Mouse (Mus musculus) NIH3T3 (cell line): Measurements from ENCODE around the gene H2afx.
"Not testable (repeated sequence)": the region's sequence is repeated elsewhere in the genome, so short reads cannot be mapped to it uniquely, and the experiment has no call there.

Source experiments
- DNase-seq: peaks from one replicate; pipeline ENCODE4 v3.0.0-alpha.2; 2012; ENCODE audit warnings: low read depth

Gene H2afx

DNA sequence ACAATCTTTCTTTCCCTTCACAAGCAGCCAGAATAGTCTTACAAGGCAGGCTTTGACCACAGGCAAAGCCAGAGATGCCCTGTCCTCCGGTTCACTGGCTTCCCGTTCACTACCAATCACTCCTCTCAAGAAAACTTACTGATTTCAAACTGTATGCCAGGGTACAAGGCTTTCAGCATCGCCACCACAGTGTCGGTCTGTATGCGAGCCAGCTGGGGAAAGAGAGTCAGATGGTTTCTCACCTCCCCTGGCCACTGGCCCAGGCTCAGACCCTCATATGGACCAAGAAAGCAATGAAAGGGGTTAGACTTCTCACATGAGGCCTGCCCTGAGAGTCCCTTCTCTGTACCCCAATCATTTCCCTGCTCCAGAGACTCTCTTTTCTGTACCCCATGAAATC lies 7.0 kb downstream of the H2afx start:
- no peak for DNase-seq

DNA sequence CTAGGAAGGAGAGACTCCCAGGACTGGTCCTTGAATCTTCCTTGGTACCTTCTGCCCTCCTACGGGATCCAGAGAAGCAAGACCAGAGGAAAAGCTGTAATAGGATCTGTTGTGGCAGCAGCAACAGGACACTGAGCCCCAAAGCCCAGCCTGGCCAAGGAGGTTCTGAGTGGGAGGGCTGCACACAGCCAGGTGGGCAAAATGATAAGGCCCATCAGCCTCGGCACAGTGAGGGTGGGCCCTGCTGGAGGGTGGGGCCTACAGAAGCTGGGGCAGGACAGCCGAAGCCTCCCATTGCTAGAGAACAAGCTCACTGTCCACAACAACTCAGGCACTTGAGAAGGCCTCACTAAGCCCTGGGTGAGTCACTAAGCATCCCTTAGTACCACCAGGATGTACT lies 7.7 kb downstream of the H2afx start:
- DNase-seq: no peak

DNA sequence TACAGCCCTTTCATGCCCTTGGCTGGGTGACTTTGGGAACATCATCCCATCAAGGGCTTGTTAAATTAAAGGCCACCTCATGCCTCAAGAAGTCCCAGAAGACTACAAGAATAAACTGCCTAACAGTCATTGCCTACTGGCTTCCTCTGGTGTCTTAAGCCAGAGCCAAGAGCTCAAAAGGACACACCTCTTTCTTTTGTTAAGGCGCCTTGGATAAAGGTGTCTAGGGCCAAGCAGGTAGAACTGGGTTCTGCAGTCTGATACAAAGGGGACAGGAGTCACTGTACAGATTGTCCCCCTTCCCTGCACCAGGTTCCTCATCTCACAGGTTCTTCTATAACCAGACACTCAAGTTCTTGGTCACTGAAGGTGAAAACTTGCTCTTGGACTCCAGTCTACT lies 8.1 kb downstream of the H2afx start:
- no peak for DNase-seq

DNA sequence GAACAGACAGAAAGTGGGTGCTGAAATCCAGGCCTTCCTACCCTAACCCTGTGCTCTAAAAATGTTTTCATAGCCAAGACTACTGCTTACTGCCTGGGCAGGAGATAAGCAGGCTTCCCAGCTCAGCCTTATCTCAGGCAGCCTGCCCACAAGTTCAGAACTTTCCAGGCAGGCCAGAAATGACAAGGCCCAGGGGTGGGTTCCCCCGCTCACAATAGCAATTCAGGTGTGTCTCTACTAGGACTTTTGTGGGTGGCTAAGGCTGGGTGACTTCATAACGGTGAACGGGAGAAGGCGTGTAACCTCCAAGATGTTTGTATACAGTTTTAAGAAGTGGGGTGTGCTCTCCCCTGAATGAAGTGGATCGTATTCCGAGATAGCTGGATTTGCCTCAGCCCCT lies 8.8 kb downstream of the H2afx start:
- peak; percentile 36 for DNase-seq

DNA sequence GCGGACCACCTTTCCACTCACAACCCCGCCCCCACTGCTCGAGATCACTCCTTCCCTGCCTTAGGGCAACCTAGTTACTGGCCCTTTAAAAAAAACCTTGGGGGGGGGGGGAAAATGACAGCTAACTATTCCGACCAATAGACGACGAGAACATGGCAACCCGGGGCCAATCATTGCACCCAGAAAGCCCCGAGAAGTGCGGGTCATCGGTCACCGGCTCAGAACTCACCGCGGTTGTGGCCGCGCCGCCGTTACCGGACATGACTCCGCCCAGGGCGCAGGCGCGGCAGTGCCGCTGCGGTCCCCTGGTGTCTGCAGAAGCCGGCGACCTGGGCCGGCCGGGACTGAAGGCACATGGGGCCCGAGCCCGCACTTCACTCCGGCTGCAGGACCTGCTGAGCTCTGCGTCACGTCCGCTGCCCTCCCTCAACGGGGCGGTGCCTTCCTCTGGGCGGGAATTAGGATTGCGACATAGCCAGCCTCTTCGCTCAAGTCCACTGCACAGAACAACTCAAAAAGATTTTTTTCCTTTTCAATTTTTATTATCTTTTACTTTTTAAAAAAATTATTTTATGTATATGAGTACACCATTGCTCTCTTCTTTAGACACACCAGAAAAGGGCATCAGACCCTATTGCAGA lies 9.4 kb downstream of the H2afx start, which contains the start of gene Hmbs:
Hmbs (minus strand) TSS at position 448 of the 641 bp plus-strand sequence.
- peak; percentile 92 for DNase-seq

DNA sequence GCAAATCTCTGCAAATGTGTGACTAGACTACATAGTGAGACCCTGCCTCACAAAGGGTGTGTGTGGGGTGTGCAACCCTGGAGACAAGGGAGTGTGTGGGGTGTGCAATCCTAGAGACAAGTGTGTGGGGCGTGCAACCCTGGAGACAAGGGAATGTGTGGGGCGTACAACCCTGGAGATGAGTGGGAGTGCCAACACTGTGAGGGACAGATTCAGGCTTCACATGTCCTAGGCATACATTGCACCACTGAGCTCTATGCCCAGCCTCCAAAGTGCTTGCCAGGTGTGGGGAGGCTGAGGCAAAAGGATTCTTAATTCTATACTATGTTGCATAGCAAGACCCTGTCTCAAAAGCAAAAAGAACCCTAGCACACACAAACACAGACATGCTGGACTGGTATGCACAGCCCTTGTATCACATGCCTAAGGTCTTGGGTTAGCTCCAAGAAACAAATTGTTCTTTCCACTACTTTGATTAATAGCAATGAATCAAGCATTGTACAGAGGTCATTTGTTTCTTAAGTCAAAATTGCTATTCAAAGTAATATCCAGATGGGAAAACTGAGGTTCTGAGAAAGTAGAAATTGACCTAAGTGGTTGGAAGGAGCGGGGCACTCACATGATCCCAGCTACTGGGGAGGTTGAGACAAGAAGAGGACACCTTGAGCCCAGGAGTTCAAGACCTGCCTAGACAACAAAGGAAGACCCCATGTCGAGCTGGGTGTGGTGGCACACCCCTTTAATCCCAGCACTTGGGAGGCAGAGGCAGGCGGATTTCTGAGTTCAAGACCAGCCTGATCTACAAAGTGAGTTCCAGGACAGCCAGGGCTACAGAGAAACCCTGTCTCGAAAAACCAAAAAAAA lies 11.3 kb downstream of the H2afx start:
- no peak for DNase-seq

DNA sequence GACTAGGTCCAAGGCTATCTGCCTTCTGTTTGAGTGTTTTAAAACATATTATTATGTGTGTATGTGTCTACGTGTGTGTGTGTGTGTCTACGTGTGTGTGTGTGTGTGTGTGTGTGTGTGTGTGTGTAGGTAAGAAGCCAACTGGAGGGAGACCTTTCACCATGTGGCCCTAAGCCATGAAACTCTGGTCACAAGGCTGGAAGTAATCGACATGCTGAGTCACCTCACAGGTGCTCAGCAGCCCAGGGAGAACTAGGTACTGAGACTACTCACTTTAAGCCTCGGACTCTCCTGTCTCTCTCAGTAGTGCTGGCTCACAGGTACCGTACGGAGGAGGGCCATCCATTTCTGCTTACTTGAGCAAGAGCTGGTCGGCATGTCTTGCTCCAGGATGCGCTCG lies 12.7 kb downstream of the H2afx start:
- no peak for DNase-seq

DNA sequence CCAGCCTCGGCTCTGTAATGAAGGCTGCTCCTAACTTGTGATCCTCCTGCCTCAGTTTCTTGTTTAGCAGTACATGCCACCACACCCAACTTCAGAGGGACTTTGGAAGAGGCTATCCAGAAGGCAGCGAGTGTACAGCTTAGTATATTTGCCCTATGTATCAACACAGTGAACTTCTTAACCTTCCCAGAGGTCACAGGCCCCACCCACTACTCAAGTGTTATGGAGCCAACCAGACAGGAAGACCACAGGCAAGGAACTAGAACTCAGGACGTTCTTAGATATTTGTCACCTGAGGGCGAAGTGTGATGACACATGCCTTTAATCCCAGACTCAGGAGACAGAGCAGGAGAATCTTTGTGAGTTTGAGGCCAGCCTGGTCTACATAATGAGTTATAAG lies 13.1 kb downstream of the H2afx start:
- DNase-seq: no peak

DNA sequence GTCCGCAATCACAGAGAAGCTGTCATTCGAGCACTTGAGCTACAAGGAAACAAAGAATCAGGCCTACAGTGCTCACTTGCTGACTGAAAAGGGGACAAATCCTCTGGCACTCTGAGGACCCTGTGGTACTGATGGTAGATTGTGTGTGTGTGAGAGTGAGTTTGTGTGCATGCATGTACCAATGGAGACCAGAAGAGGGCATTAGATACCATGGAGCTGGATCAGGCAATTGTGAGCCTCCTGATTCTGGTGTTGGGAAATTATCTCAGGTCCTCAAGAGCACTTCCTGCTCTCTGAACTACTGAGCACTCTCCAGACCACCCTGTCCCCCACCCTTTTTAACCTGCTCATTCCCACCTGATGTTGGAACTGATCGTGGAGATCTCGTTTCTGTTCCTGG lies 14.1 kb downstream of the H2afx start:
- no peak for DNase-seq

DNA sequence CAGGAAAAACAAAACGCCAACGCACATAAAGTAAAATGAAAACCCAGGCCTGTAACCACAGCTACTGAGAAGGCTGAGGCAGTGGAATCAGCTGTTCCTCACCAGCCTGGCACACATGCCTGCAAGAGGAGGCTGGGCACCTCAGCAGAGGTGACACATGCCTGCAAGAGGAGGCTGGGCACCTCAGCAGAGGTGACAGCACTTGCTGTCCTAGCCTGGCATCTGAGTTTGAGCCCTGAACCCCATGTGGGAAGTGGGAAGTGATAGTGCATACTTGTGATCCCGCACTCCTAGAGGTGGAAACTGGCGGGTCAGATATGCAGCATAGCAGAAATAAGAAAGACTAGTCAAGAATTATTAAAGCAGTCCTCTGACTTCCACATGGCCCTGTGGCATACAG lies 16.9 kb downstream of the H2afx start:
- no peak for DNase-seq

DNA sequence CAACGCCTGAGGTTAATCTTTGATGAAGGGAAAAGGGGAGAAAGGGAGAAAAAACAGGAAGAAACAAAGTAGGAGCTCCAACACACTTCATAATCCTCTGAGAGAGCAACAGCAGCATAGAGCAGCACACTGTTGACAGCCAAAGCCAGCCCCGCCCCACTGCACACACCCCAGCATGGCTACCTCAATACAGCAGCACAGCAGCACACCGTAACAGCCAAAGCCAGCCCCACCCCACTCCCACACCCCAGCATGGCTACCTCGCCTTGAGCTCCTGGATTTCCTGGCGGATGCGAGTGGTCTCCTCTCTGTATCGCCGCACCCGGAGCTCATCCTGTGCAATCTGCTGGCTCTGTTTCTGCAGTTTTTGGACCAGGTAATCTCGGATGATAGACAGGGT lies 17.8 kb downstream of the H2afx start:
- no peak for DNase-seq

DNA sequence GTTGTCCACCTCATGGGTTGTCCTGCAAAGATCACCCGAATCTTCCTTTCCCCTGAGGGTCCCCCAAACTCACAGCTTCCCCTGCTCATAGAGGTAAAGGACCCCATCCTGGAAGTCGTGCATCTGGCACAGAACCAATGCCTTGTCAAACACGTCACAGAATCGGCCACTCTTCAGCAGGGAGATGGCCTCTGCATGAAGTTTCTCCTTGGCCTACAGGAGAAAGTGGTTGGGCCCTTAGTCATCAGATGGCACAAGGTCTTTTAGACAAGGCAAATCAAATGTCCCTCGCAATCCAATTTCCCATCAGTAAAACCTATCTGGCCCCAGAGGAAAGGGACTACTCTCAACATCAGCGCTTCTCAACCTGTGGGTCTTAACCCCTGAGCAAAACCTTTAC lies 18.6 kb downstream of the H2afx start:
- DNase-seq: no peak

DNA sequence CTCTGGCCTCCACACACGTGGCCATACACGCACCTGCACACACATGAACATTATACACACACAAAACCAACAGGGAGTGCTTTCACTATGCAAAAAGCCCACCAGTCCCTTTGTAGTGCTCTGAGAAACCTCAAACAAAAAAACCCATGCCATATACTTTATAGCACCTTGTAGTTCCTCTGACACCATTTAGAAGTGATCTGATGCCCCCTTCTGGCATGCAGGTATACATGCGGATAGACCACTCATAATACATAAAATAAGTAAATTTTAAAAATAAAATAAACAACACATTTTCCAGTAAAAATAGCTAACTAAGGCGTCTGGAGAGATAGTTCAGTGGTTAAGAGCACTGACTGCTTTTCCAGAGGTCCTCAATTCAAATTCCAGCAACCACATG lies 22.7 kb downstream of the H2afx start:
- peak; percentile 59 for DNase-seq

DNA sequence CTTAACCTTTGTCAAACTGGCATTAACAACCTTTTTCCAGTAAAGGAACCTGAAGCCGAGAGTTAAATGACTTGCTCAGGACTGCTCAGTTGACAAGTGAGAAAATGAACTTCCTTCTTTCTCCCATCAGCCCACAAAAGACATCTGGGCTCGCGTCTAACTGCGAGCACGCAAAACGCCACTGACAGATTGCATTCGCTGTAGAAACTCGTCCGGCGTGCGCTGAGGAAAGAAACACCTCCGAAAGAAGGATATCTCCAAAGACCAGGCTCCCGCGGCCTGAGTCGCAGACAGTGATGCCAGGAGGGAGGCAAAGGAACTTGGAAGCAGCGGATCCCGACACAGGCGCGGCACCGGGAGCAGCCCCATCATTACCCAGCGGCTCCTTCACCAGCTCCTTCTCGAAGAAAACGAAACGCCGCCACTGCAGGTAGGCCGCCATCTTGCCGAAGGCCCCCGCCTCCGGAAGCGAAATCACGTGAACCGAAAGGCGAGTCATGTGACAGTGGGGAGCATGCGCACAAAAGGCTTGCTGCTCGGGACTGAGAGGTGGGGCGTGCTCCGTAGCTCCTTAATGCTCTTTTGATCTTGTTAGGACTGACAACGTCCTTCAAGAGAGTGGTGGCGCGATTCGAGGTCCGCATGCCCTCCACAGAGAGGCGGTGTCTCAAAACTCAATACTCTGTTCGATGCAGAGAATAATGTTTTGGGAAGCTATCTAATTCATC lies 26.9 kb downstream of the H2afx start, which contains the start of gene Vps11:
Vps11 (minus strand) TSS at position 481 of the 728 bp plus-strand sequence.
- peak; percentile 97 for DNase-seq

DNA sequence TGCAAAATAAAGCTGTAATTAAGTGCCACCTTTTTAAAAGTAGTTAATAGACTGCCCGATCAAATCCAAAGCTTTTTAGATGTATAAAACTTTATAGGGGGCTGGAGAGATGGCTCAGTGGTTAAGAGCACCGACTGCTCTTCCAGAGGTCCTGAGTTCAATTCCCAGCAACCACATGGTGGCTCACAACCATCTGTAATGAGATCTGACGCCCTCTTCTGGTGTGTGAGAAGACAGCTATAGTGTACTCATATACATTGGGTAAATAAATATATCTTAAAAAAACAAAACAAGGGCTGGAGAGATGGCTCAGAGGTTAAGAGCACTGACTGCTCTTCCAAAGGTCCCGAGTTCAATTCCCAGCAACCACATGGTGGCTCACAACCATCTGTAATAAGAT lies 27.4 kb downstream of the H2afx start:
- not testable (repeated sequence) for DNase-seq

DNA sequence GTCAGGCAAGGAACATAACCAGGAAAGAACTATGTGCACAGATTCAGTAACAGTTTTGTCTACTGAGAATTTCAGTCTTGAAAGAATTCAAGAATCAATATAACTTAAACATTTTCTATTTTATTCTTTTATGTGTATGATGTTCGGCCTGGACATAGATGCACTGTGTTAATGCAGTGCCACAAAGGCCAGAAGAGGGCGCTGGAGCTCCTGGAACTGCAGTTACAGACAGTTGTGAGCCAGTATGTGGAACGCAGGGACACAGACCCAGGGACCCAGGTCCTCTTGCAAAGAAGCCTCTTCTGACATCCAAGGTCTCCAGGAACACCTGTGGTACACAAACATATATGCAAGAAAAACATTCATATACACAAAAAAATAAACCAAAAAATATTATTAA lies 30.0 kb downstream of the H2afx start:
- peak; percentile 58 for DNase-seq

DNA sequence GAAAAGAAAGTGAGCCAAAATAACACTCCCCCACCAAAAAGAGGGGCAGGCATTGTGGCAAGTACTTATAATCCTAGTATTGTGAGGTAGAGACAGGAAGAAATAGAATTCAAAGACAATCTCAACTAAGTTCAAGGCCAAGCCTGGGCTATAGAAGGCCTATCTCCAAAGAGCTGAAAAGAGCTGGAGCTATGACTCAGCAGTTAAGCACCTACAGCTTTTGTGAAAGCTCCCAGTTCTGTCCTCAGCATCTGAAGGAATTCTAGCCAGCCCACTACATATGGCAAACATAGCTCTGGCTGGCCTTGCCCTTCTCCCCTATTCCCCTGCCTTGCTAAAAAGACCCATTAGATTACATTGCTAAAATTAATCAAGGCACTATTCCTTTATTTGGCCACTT lies 38.9 kb downstream of the H2afx start:
- DNase-seq: no peak

DNA sequence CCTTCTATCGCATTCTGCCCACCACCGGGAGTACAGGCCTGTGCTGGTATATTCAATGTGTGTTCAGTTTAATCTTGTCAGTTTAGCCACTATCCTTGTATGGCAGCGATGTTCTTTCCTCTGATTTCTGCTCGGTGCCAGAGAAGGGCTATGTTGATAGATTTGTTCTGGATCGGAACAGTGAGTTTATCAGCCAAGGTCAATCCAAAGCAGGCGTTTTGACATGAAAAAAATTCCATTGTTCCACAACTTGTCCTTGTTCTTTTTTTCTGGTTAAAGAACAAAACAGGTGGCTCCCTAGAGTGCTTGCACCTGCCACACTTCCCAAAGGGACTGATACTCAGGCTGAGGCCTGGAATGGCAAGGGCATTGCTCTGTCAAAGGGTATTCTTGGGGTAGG lies 41.6 kb downstream of the H2afx start:
- no peak for DNase-seq

DNA sequence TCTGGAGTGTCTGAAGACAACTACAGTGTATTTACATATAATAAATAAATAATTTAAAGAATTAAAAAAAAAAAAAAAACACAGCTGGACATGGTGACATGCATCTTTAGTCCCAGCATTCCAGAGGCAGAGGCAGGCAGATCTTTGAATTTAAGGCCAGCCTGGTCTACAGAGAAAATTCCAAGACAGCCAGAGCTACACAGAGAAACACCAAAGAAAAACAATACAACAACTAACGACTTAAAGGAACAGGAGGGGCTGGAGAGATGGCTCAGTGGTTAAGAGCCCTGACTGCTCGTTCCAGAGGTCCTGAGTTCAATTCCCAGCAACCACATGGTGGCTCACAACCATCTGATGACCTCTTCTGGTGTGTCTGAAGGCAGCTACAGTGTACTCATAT lies 42.8 kb downstream of the H2afx start:
- not testable (repeated sequence) for DNase-seq

DNA sequence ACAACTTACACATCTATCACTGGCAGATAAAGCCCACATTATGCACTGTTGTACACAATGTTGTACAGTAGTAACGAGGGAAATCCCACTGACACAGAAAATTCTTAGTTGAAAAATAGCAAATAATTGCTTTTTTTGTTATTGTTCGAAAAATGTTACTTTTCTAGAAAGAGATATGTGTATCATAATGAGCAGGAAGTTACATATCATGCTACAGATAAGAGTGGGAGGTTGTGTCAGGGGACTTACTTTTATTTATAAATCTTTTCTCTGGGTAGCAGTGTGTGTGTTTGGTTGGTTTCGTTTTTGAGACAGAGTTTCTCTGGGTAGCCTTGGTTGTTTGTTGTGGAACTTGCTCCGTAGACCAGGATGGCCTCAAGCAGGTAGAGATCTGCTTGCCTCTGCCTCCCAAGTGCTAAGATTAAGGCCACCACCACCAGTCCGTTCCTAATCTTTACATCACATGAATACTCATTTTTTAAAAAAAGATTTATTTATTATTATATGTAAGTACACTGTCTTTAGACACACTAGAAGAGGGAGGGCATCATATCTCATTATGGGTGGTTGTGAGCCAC lies 43.7 kb downstream of the H2afx start:
- no peak for DNase-seq

DNA sequence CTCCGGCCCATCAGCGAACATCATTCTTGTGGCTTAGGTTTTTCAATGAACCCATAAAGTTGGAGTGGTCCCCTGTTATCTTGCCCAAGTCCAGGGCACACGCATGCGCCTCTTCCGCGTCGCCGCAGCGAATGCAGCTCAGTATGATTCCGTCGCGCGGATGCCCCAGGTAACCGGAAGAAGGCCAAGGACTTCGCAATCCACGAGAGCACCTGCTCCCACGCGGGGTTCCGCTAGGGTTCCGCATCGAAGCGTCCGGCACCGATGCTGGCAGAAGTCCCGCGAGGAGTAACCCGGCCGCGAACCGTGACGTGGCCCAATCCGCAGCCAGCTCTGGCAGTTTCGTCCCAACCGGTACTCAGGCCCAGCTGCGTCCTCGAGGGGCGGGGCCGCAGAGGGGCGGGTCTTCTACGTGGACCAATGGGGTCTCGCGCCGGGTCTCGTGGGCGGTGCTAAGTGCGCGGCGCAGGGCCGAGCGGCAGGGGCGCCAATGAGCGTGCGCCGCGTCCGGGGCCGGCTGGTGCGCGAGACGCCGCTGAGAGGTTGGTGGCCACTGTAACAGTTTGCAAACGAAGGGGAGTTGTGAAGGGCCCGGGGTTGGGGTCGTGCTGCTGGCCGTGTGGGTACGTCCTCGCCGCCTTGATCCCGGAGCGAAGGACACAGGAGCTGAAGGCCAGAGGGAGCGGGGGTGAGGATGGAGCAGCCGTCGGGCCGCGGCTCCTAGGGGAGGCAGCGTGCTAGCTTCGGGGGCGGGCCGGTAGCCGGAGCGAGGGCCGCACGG lies 44.8 kb downstream of the H2afx start, which contains the start of gene Hyou1:
Hyou1 (plus strand) TSS at position 437 of the 781 bp plus-strand sequence.
- DNase-seq: peak; percentile 97

DNA sequence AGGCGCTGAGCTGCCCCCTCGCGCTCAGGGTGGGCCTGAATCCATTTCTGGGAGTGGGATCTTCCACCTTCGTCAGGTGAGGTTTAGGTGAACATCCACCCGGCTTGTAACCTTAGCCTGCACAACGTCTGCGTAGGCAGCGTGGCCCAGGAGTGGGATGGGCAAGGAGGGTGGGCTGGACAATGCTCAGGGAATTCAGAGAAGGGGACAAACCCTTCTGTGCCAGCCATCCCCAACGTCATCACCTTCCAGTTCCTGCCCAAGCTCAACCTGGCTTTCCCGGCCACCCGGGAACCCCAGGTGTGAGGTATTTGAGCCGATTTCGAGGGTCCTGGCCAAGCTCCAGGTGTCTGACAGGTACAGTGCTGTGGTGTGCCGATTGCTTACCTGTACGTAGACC lies 45.4 kb downstream of the H2afx start:
- DNase-seq: no peak
